Mouse (Mus musculus) kidney, embryonic 14.5 days (tissue): ENCODE measurements around the gene Isy1. TPM values are rescaled to one million over a fixed set of nuclear protein-coding genes. Genes with fewer than 3 reads are reported as not detected.
"Not testable (repeated sequence)": the region's sequence is repeated elsewhere in the genome, so short reads cannot be mapped to it uniquely, and the experiment has no call there.

Experiments used
- ATAC-seq: fragments of 200-750 bp; cut with Nextera tagmentation; 2 replicates; pipeline ENCODE4 v1.8.0; 2017; ENCODE audit warnings: moderate number of reproducible peaks, mild to moderate bottlenecking, moderate TSS enrichment, moderate library complexity; ENCODE audit not compliant: low FRiP score, low TSS enrichment
- H3K27ac ChIP-seq: fragments of 300-500 bp; sonication (generic); 2 replicates; pipeline ENCODE4 v1.5.1; 2014; ENCODE audit warnings: low read depth, mild to moderate bottlenecking, low read length, moderate library complexity, mixed read lengths
- H3K27me3 ChIP-seq: fragments of 300-500 bp; sonication (generic); 2 replicates; pipeline ENCODE4 v1.6.1; 2014; ENCODE audit warnings: mild to moderate bottlenecking, low read length; ENCODE audit not compliant: control insufficient read depth, insufficient read depth
- H3K36me3 ChIP-seq: fragments of 300-500 bp; sonication (generic); 2 replicates; pipeline ENCODE4 v1.6.1; 2014; ENCODE audit warnings: low read length, mixed read lengths; ENCODE audit not compliant: control insufficient read depth, insufficient read depth
- H3K4me1 ChIP-seq: fragments of 300-500 bp; sonication (generic); 2 replicates; pipeline ENCODE4 v1.6.1; 2014; ENCODE audit warnings: low read length, mixed read lengths; ENCODE audit not compliant: control insufficient read depth, insufficient read depth
- H3K4me2 ChIP-seq: fragments of 300-500 bp; sonication (generic); replicated peaks from 2 replicates; pipeline ENCODE4 v1.6.1; 2014; ENCODE audit warnings: low read depth, mild to moderate bottlenecking, low read length
- H3K4me3 ChIP-seq: fragments of 300-500 bp; sonication (generic); 2 replicates; pipeline ENCODE4 v1.5.1; 2014; ENCODE audit warnings: mild to moderate bottlenecking, low read length
- H3K9ac ChIP-seq: fragments of 300-500 bp; sonication (generic); 2 replicates; pipeline ENCODE4 v1.6.1; 2014; ENCODE audit warnings: low read depth, mild to moderate bottlenecking, low read length, moderate library complexity
- H3K9me3 ChIP-seq: fragments of 300-500 bp; sonication (generic); 2 replicates; pipeline ENCODE4 v1.6.1; 2016; ENCODE audit warnings: low read length; ENCODE audit not compliant: control insufficient read depth
- WGBS: fragments of 180-500 bp; shearing (Covaris S2); extraction: QIAGEN DNeasy Blood & Tissue Kit; methylation state at CpG from one replicate; pipeline ENCODE4 v1.1.7; 2014; 5-methylcytosine and 5-hydroxymethylcytosine counted together
- polyA plus RNA-seq: library from polyadenylated mRNA; unstranded; fragments of >200 nt; fragmentation: Nextera tagmentation; extraction: Ambion mirVana; gene quantifications from 2 replicates; pipeline ENCODE4 v1.2.1, GENCODE M21; 2014

Gene Isy1
- polyA plus RNA-seq, 1 experiment from 2014 or later, result 63.5 TPM

DNA sequence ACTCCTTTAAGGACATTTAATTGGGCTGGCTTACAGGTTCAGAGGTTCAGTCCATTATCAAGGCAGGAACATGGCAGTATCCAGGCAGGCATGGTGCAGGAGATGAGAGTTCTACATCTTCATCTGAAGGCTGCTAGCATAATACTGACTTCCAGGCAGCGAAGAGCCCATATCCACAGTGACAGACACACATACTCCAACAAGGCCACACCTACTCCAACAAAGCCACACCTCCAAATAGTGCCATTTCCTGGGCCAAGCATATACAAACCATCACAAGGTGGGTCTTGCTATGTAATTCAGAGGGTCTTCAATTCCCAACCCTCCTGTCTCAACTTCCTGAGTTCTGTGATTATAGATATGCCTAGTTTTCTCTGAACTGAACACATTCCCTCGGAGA, 74.3 kb downstream of the Isy1 start:
- H3K9ac ChIP-seq, H3K4me3 ChIP-seq, H3K36me3 ChIP-seq, H3K4me1 ChIP-seq, H3K27ac ChIP-seq, H3K27me3 ChIP-seq, ATAC-seq, H3K4me2 ChIP-seq, H3K9me3 ChIP-seq: not testable (repeated sequence)
- 90% methylated on average over 2 of the region's 2 CpGs for WGBS

Other genes starting within 250 kb of the Isy1 start
- 2.5 and 4.2 TPM in 2 replicates for gene Prokr1, start 248.1 kb downstream of the Isy1 start, polyA plus RNA-seq
- gene Aplf, start 166.6 kb downstream of the Isy1 start, polyA plus RNA-seq, result 14.6 and 16.9 TPM in 2 replicates
- gene Efcc1, start 107.9 kb downstream of the Isy1 start, polyA plus RNA-seq, result 1.5 and 1.8 TPM in 2 replicates
- 1.7 and 2.5 TPM in 2 replicates for gene Gp9, start 60.7 kb downstream of the Isy1 start, polyA plus RNA-seq
- 8.1 and 9.9 TPM in 2 replicates for gene Rab43, start 26.6 kb downstream of the Isy1 start, polyA plus RNA-seq
- gene Gm45140, start 3.0 kb downstream of the Isy1 start, polyA plus RNA-seq, result 3.4 and 5.4 TPM in 2 replicates
- 1,222 and 1,346 TPM in 2 replicates for gene Cnbp, start 12.3 kb upstream of the Isy1 start, polyA plus RNA-seq
- gene Copg1, start 49.0 kb upstream of the Isy1 start, polyA plus RNA-seq, result 84.6 and 156 TPM in 2 replicates
- 53.4 and 60.4 TPM in 2 replicates for gene Hmces, start 75.1 kb upstream of the Isy1 start, polyA plus RNA-seq
- gene H1fx, start 142.8 kb upstream of the Isy1 start, polyA plus RNA-seq, result 38.2 and 45.8 TPM in 2 replicates
- gene Rab7, start 206.5 kb upstream of the Isy1 start, polyA plus RNA-seq, result 151 and 222 TPM in 2 replicates
- gene Rpn1, start 245.7 kb upstream of the Isy1 start, polyA plus RNA-seq, result 294 and 402 TPM in 2 replicates